Mouse (Mus musculus): Measurements from ENCODE around the gene Fggy. TPM values are rescaled to one million over a fixed set of nuclear protein-coding genes. Genes with fewer than 3 reads are reported as not detected.
A peak's percentile ranks its signal among the peaks of the same experiment; 100 is the strongest.

The Fggy gene
- polyA plus RNA-seq, 1 experiment from 2014 or later, result 7.3 TPM

GRCm38 (mm10) chr4:95649980-95650379 is 92.7 kb downstream of the Fggy start:
- Histone ChIP-seq H3K9me3 (no peaks in the 10 kb centered on the region), H3K27ac (replicated peaks) (no peak overlapping the region)
- 64% methylated on average over 6 of the region's 6 CpGs for WGBS

GRCm38 (mm10) chr4:95652044-95652443 is 94.7 kb downstream of the Fggy start:
- WGBS, result 42% methylated on average over 6 of the region's 6 CpGs

More at GRCm38 (mm10) chr4:95649980-95650379, 92.7 kb downstream of the Fggy start:
- H3K4me3 ChIP-seq, result no peak overlapping the region
- DNase-seq (ENCODE audit: low spot score), result no peak
- H3K36me3 ChIP-seq (replicated peaks), result no peaks in the 10 kb centered on the region
- H3K27me3 ChIP-seq (replicated peaks; ENCODE audit: low read depth, poor library complexity, severe bottlenecking), result no peaks in the 10 kb centered on the region
- peaks cover 33% of the 10 kb centered on the region for H3K4me1 ChIP-seq

DNA sequence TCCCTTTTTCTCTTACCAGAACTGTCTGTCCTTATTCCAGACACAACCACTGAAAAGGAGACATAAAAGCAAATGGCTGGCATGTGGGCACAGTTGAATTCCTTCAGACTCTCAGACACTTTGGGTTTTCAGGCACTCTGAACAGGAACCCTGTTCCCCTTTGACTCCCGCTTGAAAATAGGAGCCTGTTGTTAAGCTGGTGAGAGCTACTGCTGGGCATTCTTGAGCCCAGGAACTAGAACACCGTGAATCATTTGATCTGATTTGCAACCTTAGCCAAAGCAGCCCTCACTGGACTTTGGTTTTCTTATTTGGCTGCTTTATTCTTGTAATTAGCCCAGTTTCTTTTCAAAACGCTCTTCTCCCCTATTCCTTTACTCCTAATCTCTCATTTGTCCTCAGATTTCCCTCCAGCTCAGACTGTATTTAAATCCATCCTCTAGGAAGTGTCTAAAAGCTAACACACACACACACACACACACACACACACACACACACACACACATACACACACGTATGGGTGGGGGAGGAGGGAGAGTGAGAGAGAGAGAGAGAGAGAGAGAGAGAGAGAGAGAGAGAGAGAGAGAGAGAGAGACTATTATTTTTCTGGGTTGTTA is 96.1 kb downstream of the Fggy start:
- H3K36me3 ChIP-seq (replicated peaks), result no peaks in the 10 kb centered on the region
- no peak overlapping the region for H3K4me3 ChIP-seq
- peaks cover 33% of the 10 kb centered on the region for H3K4me1 ChIP-seq
- WGBS, result 24% methylated on average over 4 of the region's 4 CpGs
- no peaks in the 10 kb centered on the region for H3K9me3 ChIP-seq
- no peaks in the 10 kb centered on the region for H3K27me3 ChIP-seq (replicated peaks; ENCODE audit: low read depth, poor library complexity, severe bottlenecking)
- no peak for DNase-seq (ENCODE audit: low spot score)
- H3K27ac ChIP-seq (replicated peaks), result peak overlapping the region; percentile 78

More at GRCm38 (mm10) chr4:95652044-95652443, 94.7 kb downstream of the Fggy start:
- H3K4me1 ChIP-seq, result peaks cover 33% of the 10 kb centered on the region
- no peaks in the 10 kb centered on the region for H3K9me3 ChIP-seq
- DNase-seq (ENCODE audit: low spot score), result peak; percentile 29
- no peak overlapping the region for H3K4me3 ChIP-seq
- H3K27ac ChIP-seq (replicated peaks), result peak overlapping the region; percentile 78
- no peaks in the 10 kb centered on the region for H3K27me3 ChIP-seq (replicated peaks; ENCODE audit: low read depth, poor library complexity, severe bottlenecking)
- H3K36me3 ChIP-seq (replicated peaks), result no peaks in the 10 kb centered on the region

GRCm38 (mm10) chr4:95653913-95654301 is 96.6 kb downstream of the Fggy start:
- no peaks in the 10 kb centered on the region for H3K9me3 ChIP-seq
- no peaks in the 10 kb centered on the region for H3K27me3 ChIP-seq (replicated peaks; ENCODE audit: low read depth, poor library complexity, severe bottlenecking)
- H3K4me3 ChIP-seq, result no peak overlapping the region
- WGBS, result 34% methylated on average over 4 of the region's 4 CpGs
- peak; percentile 65 for DNase-seq (ENCODE audit: low spot score)
- peak overlapping the region; percentile 78 for H3K27ac ChIP-seq (replicated peaks)
- no peaks in the 10 kb centered on the region for H3K36me3 ChIP-seq (replicated peaks)
- H3K4me1 ChIP-seq, result peaks cover 37% of the 10 kb centered on the region

DNA sequence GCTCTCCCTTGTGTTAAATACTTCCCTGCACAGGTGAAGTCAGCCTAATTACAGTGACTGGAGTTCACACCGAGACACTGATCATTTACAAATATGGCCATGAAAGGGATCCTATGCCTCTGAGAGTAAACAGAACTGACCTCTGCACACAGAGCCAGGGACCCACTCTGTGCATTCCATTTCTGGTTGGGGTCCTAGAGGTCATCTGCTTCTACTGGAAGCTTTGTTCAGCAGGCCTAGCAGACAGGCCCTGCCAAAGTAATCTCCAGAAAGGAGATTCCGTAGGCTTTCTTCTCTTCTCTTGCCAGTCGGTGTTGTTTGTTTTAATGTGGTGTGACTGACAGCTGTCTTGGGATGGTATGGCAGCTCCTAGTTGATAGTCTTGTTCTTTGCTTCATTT is 101.7 kb downstream of the Fggy start:
- Histone ChIP-seq H3K9me3 (no peaks in the 10 kb centered on the region), H3K27ac (replicated peaks) (peak overlapping the region; percentile 41), H3K27me3 (replicated peaks; ENCODE audit: low read depth, poor library complexity, severe bottlenecking) (no peaks in the 10 kb centered on the region), H3K4me3 (no peak overlapping the region), H3K4me1 (peaks cover 24% of the 10 kb centered on the region), H3K36me3 (replicated peaks) (no peaks in the 10 kb centered on the region)
- 15% methylated on average over 3 of the region's 3 CpGs for WGBS
- DNase-seq (ENCODE audit: low spot score), result no peak

DNA sequence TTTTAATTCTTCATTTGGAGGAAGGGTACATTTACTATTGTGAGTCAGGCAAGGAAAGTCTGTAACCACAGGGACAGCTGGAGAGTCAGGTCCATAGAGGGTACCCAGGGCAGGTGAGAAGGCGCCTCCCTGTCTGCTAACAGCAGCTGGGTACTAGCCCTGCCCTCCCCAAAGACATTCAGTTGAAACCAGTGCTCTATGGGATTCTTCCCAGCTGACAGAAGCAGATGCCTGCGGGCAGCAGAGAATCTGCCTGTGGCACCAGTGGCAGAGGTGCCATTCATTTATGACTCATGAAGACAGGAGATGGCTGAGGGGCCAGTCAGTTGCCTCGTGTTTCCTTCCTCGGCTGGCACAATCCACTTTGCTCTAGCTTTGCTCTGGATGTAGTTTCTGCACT is 106.3 kb downstream of the Fggy start:
- 79% methylated on average over 4 of the region's 4 CpGs for WGBS
- H3K27me3 ChIP-seq (replicated peaks; ENCODE audit: low read depth, poor library complexity, severe bottlenecking), result no peaks in the 10 kb centered on the region
- no peaks in the 10 kb centered on the region for H3K36me3 ChIP-seq (replicated peaks)
- DNase-seq (ENCODE audit: low spot score), result no peak
- H3K4me3 ChIP-seq, result no peak overlapping the region
- H3K9me3 ChIP-seq, result no peaks in the 10 kb centered on the region
- peaks cover 22% of the 10 kb centered on the region for H3K4me1 ChIP-seq
- H3K27ac ChIP-seq (replicated peaks), result no peak overlapping the region

GRCm38 (mm10) chr4:95664327-95664726 is 107.0 kb downstream of the Fggy start:
- Histone ChIP-seq H3K9me3 (no peaks in the 10 kb centered on the region), H3K4me3 (no peak overlapping the region), H3K27ac (replicated peaks) (no peak overlapping the region; the same call in 1 of the 2 replicates), H3K27me3 (replicated peaks; ENCODE audit: low read depth, poor library complexity, severe bottlenecking) (no peaks in the 10 kb centered on the region), H3K4me1 (peaks cover 16% of the 10 kb centered on the region), H3K36me3 (replicated peaks) (no peaks in the 10 kb centered on the region)
- no peak for DNase-seq (ENCODE audit: low spot score)
- WGBS, result 71% methylated on average over 3 of the region's 3 CpGs

DNA sequence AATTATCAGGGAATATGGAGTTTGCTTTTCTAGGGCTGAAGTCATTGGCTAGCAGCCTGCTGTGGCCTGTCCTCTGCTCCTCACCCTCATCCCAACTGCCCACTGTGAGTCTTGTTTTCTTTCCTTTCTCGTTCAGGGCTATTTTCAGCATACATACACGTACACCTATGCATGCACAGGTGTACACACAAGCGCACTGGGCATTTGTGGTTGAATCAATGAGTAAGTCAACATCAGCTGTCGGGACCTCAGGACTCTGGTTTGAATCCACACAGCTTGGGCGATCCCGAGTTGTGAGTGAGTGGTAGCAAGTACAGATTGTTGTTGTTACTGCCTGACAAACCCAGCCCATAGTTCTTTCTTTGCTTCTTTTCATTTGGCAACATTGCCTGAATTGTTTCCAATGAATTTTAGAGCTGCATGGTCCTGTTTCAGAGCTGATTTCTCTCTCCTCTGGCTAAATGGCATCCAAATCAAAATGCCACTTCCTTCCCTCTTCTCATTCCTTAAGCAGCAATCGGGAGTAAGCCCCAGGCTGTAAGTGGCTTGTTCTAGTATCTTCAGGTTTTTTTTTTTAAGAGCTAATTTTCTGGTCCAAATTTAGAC is 109.1 kb downstream of the Fggy start:
- Histone ChIP-seq H3K4me3 (no peak overlapping the region), H3K27me3 (replicated peaks; ENCODE audit: low read depth, poor library complexity, severe bottlenecking) (no peaks in the 10 kb centered on the region), H3K4me1 (peaks cover 18% of the 10 kb centered on the region), H3K36me3 (replicated peaks) (no peaks in the 10 kb centered on the region), H3K9me3 (no peaks in the 10 kb centered on the region), H3K27ac (replicated peaks) (no peak overlapping the region)
- no peak for DNase-seq (ENCODE audit: low spot score)
- WGBS, result 76% methylated on average over 7 of the region's 7 CpGs

DNA sequence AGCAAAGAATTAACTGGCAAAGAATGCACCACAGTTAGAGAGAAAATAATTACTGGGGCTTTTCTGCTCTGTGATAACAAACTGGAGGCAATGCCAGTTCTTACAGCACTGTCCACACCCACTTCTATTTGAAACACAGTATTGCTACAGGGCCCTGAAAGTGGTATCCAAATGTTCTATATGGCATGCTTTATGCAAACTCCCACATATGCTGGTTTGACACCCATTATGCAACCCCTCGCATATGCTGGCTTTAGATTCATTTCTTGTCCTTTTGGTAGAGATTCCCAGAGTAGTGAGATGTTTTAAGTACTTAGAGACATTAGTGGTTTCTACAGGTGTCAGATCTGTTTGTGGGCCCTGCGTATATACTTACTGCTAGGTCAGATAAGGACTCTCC is 109.6 kb downstream of the Fggy start:
- DNase-seq (ENCODE audit: low spot score), result no peak
- Histone ChIP-seq H3K27me3 (replicated peaks; ENCODE audit: low read depth, poor library complexity, severe bottlenecking) (no peaks in the 10 kb centered on the region), H3K36me3 (replicated peaks) (no peaks in the 10 kb centered on the region), H3K9me3 (no peaks in the 10 kb centered on the region), H3K4me1 (peaks cover 18% of the 10 kb centered on the region), H3K27ac (replicated peaks) (no peak overlapping the region), H3K4me3 (no peak overlapping the region)
- WGBS, result 92% methylated on average over 2 of the region's 2 CpGs

DNA sequence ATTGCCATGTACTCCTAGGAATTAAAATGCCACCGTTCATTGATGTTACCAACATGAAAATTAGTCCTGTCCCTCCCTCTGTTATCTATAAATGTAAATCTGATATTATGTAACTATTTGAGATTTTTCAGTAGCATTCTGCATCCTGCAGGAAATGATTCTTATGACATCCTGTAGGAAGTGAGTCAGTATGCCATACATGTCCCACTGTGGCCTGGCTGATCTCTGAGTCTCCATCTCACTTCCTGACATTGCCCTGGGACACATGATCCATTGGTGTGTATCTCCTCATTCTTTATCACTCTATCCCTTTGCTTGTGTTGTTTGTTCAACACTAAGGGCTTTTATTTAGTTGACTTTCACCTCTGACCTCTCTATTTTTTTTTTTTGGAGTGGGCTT is 110.3 kb downstream of the Fggy start:
- 88% methylated on average over 1 of the region's 1 CpGs for WGBS
- DNase-seq (ENCODE audit: low spot score), result no peak
- Histone ChIP-seq H3K9me3 (no peaks in the 10 kb centered on the region), H3K36me3 (replicated peaks) (no peaks in the 10 kb centered on the region), H3K4me1 (peaks cover 18% of the 10 kb centered on the region), H3K27ac (replicated peaks) (no peak overlapping the region), H3K27me3 (replicated peaks; ENCODE audit: low read depth, poor library complexity, severe bottlenecking) (no peaks in the 10 kb centered on the region), H3K4me3 (no peak overlapping the region)

DNA sequence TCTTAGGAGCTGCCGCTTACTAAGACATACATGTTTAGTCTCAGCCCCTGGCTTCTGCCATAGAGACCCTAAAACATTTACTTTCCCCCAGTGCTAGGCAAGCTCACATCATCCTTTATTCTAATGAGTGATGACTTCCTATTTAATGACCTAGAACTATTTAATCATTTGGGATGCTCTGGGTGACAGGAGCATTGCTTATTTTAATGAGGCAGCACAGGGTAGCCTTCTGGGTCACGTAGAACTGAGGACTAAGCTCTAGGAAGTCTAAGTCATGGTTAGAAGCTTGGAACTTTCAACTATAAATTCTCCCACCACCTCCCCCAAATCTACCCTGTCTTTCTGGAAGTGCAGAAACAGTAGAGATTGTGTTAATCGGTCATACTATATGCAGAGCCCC is 111.2 kb downstream of the Fggy start:
- H3K27me3 ChIP-seq (replicated peaks; ENCODE audit: low read depth, poor library complexity, severe bottlenecking), result no peaks in the 10 kb centered on the region
- WGBS, result 87% methylated on average over 3 of the region's 3 CpGs
- no peak for DNase-seq (ENCODE audit: low spot score)

DNA sequence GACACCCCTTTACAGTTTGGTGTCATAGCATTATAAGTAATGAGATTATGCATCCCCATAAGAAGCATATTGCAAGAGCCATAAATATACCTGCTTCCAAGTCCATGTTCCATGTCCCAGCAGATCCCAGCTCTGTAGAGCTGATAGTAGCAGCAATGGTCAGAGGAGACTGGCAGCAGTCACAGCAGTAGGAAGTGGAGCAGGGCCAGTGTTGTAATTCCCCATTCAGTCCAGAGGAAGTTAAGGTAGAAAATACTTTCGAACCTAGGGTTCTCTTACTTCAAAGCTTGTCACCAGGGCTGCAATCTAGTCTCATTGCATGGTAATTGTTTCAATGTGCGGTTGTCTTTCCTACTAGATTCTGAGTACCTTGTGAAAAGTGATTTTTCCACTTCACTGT is 112.0 kb downstream of the Fggy start:
- Histone ChIP-seq H3K4me1 (peaks cover 10% of the 10 kb centered on the region), H3K27ac (replicated peaks) (no peak overlapping the region), H3K36me3 (replicated peaks) (no peaks in the 10 kb centered on the region), H3K27me3 (replicated peaks; ENCODE audit: low read depth, poor library complexity, severe bottlenecking) (no peaks in the 10 kb centered on the region), H3K4me3 (no peak overlapping the region), H3K9me3 (no peaks in the 10 kb centered on the region)
- 52% methylated on average over 2 of the region's 2 CpGs for WGBS
- DNase-seq (ENCODE audit: low spot score), result no peak

More for the DNA sequence above, 111.2 kb downstream of the Fggy start:
- H3K9me3 ChIP-seq, result no peaks in the 10 kb centered on the region
- peaks cover 18% of the 10 kb centered on the region for H3K4me1 ChIP-seq
- H3K4me3 ChIP-seq, result no peak overlapping the region
- H3K27ac ChIP-seq (replicated peaks), result no peak overlapping the region
- no peaks in the 10 kb centered on the region for H3K36me3 ChIP-seq (replicated peaks)

DNA sequence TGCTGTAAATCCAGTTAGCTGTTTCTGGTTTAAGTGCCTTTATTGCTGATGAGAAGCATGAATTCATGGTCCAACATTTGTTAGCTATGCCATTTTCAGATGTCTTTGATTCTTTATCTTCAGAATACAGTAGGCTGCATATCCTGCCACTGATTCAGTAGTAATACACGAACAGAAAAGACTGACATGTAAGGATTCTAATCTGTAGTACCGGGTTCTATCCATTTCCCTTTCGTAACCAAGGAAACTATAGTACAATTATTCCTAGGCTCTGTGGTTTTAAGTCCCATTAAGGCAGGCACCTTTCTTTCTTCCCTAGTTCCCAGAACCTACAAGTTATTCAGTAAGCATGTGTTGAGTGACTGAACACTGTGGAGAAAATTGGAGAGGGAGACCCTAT is 113.3 kb downstream of the Fggy start:
- peaks cover 9% of the 10 kb centered on the region for H3K4me1 ChIP-seq
- H3K27me3 ChIP-seq (replicated peaks; ENCODE audit: low read depth, poor library complexity, severe bottlenecking), result no peaks in the 10 kb centered on the region
- 87% methylated on average over 3 of the region's 3 CpGs for WGBS
- no peak overlapping the region for H3K4me3 ChIP-seq
- H3K27ac ChIP-seq (replicated peaks), result no peak overlapping the region
- no peaks in the 10 kb centered on the region for H3K36me3 ChIP-seq (replicated peaks)
- H3K9me3 ChIP-seq, result no peaks in the 10 kb centered on the region
- no peak for DNase-seq (ENCODE audit: low spot score)
